Mouse (Mus musculus) gastrocnemius, postnatal 14 days (tissue): Measurements from ENCODE around the gene Rab22a. TPM values are rescaled to one million over a fixed set of nuclear protein-coding genes. Genes with fewer than 3 reads are reported as not detected.
"Not testable (repeated sequence)": the region's sequence is repeated elsewhere in the genome, so short reads cannot be mapped to it uniquely, and the experiment has no call there.

ENCODE experiments used
- DNase-seq: peaks from one replicate; pipeline ENCODE4 v3.0.0; 2021; ENCODE audit warnings: mixed read lengths
- intact Hi-C: fragments of 180-260 bp; cut with DNase I; formaldehyde crosslinking; loops from one replicate; pipeline ENCODE4 v1.15.1; 2025; ENCODE audit warnings: low total_unique reads
- total RNA-seq, 2 experiments: library from RNA; stranded (reverse); gene quantifications; 2 replicates each; pipeline ENCODE4 v1.2.3; 2021

Gene Rab22a
- total RNA-seq, 2 experiments from 2014 or later, result 21.5 to 22.5 TPM

- intact Hi-C loops, result no loop called here
- DNase-seq, result no peak
Observed at GRCm38 (mm10) chr2:173662255-173662950, 2.8 kb downstream of the Rab22a start.

GRCm38 (mm10) chr2:173664736-173665135, 5.2 kb downstream of the Rab22a start:
- intact Hi-C loops, result no loop called here
- no peak for DNase-seq

DNA sequence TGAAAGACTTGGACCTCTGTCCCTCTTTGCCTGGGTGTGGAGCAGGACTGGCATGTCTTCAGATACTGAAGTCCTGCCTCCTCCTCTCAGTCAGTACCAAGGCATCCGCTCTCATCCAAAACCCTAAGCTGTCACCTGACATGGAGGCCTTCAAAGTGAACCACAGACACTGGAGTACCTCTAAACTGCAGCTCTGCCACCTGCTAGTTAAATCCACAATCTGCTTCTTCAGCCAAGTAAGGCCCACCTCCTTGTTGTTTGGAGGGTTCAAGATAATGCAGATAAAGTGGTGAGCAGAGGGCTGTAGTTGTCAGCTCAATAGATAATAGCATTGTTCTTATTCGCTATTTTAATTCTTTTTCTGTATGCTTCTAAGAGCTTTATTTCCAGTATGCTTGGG, 5.7 kb downstream of the Rab22a start:
- DNase-seq, result no peak
- intact Hi-C loops, result no loop called here

DNA sequence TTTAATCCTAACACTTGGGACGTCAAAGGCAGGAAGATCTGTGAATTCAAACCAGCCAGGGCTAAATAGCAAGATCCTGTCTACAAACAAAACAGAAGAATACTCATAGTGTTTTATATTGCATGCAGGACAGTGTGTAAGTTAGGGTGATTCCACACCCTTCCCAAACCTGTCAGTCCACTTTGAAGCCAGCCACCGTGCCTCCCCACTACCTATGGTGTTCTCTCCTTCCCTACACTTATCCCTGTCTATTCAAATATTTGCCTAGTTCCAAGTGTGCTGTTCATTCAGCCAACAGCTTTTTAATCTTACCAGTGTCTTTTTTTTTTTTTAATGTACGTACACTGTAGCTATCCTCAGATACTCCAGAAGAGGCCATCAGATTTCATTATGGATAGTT, 7.3 kb downstream of the Rab22a start:
- DNase-seq, result no peak
- intact Hi-C loops, result no loop called here

DNA sequence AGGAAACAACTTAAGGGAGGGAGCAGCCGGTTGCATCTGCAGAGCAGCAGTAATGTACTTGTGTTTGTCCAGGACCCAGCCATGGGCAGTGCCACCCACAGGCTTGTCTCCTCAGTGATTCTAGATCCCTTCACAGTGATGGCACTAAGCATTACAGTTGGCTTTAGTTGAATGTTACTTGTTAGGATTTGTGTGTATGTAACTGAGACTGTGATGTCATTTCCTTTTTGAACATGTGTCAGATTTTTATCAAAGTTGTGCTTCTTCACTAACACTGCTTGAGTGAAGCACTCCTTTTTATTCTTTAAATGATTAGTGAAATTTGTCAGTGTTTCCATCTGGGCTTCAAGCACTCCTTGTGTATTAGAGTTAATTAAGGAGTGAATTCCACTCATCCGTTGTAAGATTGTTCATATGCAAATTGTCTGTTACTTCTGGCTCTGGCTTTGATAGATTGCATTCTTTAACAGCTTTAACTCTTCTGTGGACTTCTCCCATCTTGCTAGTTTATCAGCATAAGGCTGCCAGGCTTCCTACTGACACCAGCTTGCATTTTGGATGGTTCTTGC, 12.9 kb downstream of the Rab22a start:
- intact Hi-C loops, result no loop called here
- no peak for DNase-seq

DNA sequence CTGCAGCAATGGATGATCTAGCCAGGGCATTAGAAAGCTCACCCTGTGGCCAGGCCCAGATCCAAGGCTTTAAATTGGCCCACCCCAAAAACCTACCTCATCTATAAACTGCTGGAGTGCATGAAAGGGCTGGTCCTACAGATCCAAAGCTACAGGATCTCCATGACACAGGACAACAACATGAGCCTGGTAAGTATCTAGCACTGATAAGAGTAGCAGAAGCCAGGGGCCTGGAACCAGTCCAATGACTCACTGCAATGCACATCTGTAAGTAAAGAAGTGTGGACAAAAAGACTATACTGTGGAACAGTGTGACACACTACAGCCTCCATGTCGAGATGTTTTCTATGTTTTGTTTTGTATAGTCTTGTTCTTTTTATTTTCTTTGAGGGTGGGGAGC, 13.9 kb downstream of the Rab22a start:
- DNase-seq, result no peak
- intact Hi-C loops, result no loop called here

DNA sequence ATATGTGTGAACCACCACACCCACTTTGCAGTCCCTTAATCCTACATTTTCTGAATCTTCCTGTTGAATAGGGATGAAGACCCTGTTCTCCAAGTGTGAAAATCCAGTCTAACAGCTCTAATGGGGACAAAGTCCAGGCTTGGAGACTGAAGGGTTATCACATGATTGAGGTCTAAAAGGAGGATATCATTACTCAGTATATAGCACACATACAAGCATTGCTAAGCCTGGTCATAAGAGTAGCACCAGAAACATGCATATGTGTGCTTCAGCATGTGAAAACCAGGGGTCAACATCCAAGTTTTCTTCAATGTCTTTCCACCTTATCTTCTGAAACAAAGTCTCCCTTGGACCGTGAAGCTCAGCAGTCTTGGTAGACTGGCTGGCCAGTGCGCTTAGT, 19.0 kb downstream of the Rab22a start:
- intact Hi-C loops, result no loop called here
- DNase-seq, result no peak

DNA sequence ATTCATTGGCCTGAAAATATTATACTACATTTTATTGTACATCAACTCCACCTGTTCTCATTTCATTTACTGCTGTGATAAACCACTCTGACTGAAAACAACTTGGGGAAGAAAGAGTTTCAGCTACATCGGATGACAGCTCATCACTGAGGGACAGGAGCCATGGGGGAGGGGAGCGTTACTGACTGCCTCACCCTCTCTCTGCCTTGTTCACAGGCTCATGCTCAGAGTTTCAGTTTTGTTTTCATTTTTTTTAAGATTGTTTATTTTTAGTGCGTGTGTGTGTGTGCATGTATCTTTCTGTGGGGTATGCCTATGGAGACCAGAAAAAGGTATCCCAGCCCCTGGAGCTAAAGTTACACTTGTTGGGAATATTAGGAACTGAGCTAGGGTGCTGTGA, 19.7 kb downstream of the Rab22a start:
- no peak for DNase-seq
- intact Hi-C loops, result no loop called here

- intact Hi-C loops, result no loop called here
- DNase-seq, result no peak
Observed at GRCm38 (mm10) chr2:173680153-173680552, 20.6 kb downstream of the Rab22a start.

DNA sequence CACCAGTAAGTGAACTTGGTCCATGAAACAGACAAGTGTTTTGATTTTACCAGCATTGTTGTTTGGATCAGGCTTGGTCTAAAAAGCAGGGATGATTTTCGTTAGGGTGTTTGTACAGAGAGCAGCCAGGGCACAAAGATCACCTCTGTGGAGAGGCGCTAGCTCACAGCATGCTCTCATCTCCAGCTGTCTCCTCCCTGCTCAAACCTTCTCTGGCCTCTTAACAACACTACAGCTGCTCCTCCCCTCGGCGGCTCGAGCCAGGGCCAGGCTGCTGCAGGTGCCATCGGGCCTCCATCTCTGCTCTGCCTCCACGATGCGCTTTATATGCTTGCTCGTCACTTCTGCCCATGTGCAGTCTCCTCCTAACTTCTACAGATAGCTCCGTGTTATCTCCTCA, 23.2 kb downstream of the Rab22a start:
- intact Hi-C loops, result no loop called here
- peak; percentile 24 for DNase-seq

DNA sequence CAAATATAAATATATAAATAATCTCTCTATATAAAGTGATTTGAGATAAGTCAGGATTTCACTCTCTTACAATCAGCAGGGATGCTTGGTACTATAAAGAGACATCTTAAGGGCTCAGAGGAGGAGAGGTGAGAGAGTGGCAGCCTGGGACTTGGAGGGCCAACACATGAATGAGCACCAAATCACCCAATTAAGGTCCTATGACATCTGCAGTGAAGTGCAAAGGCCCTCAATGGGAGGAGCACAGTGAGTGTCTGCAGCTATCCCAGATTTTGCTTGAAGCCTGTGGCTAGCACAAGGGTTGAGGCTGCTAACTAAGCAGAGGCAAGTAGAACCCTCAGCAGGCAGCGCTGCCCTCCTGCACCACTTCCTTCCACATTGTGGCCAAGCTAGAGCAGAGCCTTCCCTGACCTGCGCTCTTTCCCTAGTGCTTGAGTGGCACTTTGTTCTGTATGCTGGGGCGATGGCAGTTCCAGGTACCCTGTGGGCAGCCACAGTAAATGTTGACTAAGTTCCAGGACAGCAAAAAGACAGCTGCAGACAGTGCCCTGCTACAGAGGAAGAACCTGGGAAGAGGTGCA, 26.3 kb downstream of the Rab22a start:
- intact Hi-C loops, result no loop called here
- no peak for DNase-seq

DNA sequence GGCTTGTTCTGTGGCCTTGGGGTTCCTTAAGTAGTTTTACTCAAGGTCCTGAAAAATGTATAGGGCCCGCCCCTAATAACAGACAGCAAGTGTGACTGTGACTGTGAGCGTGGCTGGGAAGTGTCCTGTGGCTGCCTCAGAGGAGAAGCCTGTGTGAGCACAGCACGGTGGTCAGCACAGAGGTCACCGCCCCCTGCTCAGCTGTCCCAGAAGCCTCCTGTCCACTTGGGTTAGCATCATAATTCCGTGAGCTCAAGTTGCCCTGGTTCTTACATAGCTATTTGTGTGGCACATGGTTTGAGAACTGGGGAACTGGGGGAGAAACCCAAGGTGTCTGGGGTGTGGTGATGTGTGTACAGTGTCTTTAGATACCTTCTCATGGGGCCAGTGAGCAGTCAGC, 27.8 kb downstream of the Rab22a start:
- no peak for DNase-seq
- intact Hi-C loops, result no loop called here

- DNase-seq, result no peak
- intact Hi-C loops, result no loop called here
Observed at GRCm38 (mm10) chr2:173689835-173690234, 30.3 kb downstream of the Rab22a start.

- intact Hi-C loops, result no loop called here
Observed at GRCm38 (mm10) chr2:173691748-173692147, 32.2 kb downstream of the Rab22a start.

GRCm38 (mm10) chr2:173692693-173693092, 33.1 kb downstream of the Rab22a start:
- no peak for DNase-seq
- intact Hi-C loops, result no loop called here

More at GRCm38 (mm10) chr2:173691748-173692147, 32.2 kb downstream of the Rab22a start:
- DNase-seq, result no peak

DNA sequence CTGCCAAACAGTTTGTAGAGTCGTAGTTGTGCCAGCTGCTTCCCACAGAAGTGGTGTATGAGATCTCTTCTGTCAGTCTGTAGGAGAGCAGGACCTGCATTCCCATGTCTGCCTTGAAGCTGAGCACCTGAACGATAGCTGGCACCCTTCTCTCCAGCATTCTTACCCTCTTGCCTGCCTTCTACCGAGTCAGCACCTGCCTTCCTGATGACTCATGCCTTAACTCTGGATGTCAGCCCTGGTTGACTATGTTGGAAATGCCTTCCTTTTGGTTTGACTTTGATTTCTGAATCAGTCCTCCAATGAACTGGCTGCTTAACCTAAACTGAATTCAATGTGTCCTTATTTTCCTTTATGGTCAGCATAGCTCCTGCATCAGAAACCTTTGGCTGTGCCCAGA, 39.3 kb downstream of the Rab22a start:
- no peak for DNase-seq
- intact Hi-C loops, result no loop called here

DNA sequence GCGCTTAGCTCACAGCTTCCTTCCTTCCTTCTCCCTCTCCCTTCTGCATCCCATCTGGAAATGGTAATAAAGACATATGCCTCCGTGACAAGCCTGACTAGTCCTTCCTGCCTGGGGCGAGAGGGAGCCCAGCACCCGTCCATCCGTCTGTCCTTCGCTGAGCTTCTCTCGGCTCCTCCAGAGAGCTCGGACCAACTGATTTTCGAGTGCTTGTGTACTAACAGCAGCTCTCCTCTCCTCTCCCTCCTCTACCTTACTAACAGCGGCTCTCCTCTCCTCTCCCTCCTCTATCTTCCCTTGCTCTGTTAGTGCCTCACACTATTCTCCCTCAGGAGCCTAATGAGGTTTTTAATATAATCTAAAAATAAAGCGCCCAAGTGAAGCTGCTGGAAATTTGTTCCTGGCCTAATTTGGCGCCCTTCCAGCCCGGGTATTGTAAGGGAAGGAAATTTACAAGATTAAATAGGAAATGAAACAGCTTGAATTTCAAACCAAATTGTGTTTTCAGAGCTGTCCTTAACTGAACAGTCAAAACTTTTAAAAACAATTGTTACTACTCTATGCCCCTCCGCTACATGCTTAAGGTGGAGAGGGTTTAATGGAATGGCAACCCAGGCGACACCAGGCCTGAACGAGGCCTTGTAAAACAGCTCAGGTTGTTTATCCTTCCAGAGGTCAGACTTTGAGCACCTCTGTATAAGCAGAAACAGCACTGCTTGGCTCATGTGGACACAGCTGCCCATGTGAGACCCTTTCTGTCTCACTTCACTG, 42.7 kb downstream of the Rab22a start:
- no peak for DNase-seq
- intact Hi-C loops, result no loop called here

DNA sequence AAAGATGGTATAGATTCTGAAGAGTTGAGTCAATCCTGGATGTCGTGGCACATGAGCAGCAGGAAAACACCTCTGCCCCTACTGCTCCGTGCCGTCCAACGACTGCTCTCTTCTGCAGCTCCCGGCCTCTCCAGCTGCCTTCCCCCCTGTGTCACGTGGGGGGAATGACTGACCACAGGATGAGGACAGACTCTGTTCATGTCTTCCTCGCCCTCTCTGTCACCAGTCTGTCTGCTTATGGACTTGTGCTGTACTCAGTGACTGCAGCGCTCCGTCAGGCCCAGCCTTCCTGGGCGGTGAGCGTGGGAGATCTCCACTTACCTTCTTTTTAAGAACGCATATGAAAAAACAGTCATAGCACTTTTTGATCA, 43.3 kb downstream of the Rab22a start:
- no peak for DNase-seq
- intact Hi-C loops, result no loop called here

- intact Hi-C loops, result no loop called here
Observed at GRCm38 (mm10) chr2:173705827-173706551, 46.4 kb downstream of the Rab22a start.

DNA sequence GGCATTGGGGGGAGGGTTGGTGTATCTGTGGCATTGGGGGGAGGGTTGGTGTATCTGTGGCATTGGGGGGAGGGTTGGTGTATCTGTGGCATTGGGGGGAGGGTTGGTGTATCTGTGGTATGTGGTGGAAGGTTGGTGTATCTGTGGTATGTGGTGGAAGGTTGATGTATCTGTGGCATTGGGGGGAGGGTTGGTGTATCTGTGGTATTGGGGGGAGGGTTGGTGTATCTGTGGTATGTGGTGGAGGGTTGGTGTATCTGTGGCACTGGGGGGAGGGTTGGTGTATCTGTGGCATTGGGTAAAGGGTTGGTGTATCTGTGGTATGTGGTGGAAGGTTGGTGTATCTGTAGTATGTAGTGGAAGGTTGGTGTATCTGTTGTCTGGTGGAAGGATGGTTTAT, 48.1 kb downstream of the Rab22a start:
- DNase-seq, intact Hi-C loops: not testable (repeated sequence)

More at GRCm38 (mm10) chr2:173705827-173706551, 46.4 kb downstream of the Rab22a start:
- no peak for DNase-seq
